Mouse (Mus musculus) E14TG2a.4 (cell line): ENCODE measurements around the gene Slc16a2.

Source experiments
- H3K27me3 ChIP-seq: 2 replicates; pipeline ENCODE4 v1.6.1; 2014; ENCODE audit warnings: low read length, control low read depth; ENCODE audit not compliant: insufficient read depth
- H3K36me3 ChIP-seq: 2 replicates; pipeline ENCODE4 v1.6.1; 2014; ENCODE audit warnings: low read length, control low read depth; ENCODE audit not compliant: insufficient read depth
- H3K4me1 ChIP-seq: replicated peaks from 2 replicates; pipeline ENCODE4 v1.6.1; 2014; ENCODE audit warnings: low read depth, low read length, control low read depth
- H3K4me3 ChIP-seq: replicated peaks from 2 replicates; pipeline ENCODE4 v1.5.1; 2014; ENCODE audit warnings: mild to moderate bottlenecking, low read length
- H3K9me3 ChIP-seq: 2 replicates; pipeline ENCODE4 v1.6.1; 2014; ENCODE audit warnings: low read length, control low read depth
- CTCF ChIP-seq: conservative IDR thresholded peaks from 2 replicates; pipeline ENCODE4 v1.5.1; 2014; ENCODE audit warnings: low read length
- NANOG ChIP-seq: IDR thresholded peaks from 2 replicates; pipeline ENCODE4 v1.6.1; 2014; ENCODE audit warnings: borderline replicate concordance, low read length, mixed read lengths
- POU5F1 ChIP-seq: IDR thresholded peaks from 2 replicates; pipeline ENCODE4 v1.6.1; 2014; ENCODE audit warnings: low read length, borderline replicate concordance

Gene Slc16a2

DNA sequence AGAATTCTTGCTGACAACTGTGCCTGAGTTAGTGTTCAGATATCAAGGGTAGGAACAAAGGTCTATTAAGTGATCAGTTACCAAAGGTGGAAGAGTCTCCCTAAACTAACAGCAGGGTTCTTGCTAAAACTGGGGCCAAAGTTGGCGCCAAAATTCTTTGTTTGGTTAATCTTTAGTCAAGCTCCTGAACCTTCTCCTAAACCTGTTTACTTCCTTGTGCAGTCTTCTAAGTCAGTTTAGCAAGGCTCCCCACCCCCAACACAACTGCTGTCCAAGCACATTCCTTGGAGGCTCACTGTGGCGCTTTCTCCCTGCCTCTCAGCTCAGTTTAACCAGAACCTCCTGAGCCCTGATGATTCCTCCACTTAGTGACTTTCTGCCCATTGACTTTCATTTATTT, 168.8 kb downstream of the Slc16a2 start:
- TF ChIP-seq POU5F1 (no peak), NANOG (no peak), CTCF (no peak)
- Histone ChIP-seq H3K9me3 (no peaks in the 10 kb centered on the region), H3K36me3 (no peaks in the 10 kb centered on the region), H3K4me1 (no peaks in the 10 kb centered on the region), H3K4me3 (no peak overlapping the region), H3K27me3 (peaks cover 3% of the 10 kb centered on the region; the same call in 1 of the 2 replicates)

DNA sequence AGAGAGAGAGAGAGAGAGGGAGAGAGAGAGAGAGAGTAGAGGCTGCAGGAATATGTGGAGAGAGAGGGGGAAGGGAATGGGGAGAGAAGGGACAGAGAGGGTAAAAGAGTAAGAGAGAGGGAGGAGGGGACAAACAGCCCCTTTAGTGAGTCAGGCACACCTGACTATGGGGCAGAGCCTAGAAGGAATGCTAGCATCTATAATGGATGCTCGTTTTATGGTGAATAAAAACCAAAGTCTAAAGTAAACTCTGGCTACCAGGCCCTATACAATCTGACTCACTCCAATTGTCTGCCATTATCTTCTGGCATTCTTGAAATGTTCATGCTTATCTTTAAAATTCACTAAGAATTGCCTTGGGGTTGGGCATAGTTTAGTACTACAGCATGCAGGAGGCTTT, 169.7 kb downstream of the Slc16a2 start:
- no peaks in the 10 kb centered on the region for H3K9me3 ChIP-seq
- no peaks in the 10 kb centered on the region for H3K4me1 ChIP-seq
- no peak overlapping the region for H3K4me3 ChIP-seq
- no peaks in the 10 kb centered on the region for H3K36me3 ChIP-seq
- TF ChIP-seq POU5F1: no peak
- no peak for TF ChIP-seq CTCF
- TF ChIP-seq NANOG: no peak
- peaks cover 3% of the 10 kb centered on the region; the same call in 1 of the 2 replicates for H3K27me3 ChIP-seq
